Mouse (Mus musculus) kidney, postnatal 0 days (tissue): ENCODE results near the gene Hyou1. TPM values are rescaled to one million over a fixed set of nuclear protein-coding genes. Genes with fewer than 3 reads are reported as not detected.

ENCODE experiments used
- ATAC-seq: fragments of 200-750 bp; cut with Nextera tagmentation; replicated peaks from 2 replicates; pipeline ENCODE4 v1.8.0; 2017; ENCODE audit warnings: low read depth, moderate number of reproducible peaks, moderate TSS enrichment, moderate library complexity; ENCODE audit not compliant: low FRiP score
- DNase-seq: peaks from one replicate; pipeline ENCODE4 v3.0.0-alpha.2; 2016; ENCODE audit warnings: low spot score
- H3K27ac ChIP-seq: fragments of 300-500 bp; sonication (generic); 2 replicates; pipeline ENCODE4 v1.5.1; 2014; ENCODE audit warnings: mild to moderate bottlenecking
- H3K27me3 ChIP-seq: fragments of 300-500 bp; sonication (generic); 2 replicates; pipeline ENCODE4 v1.6.1; 2014; ENCODE audit warnings: low read length, mixed read lengths; ENCODE audit not compliant: insufficient read depth
- H3K36me3 ChIP-seq: fragments of 300-500 bp; sonication (generic); 2 replicates; pipeline ENCODE4 v1.6.1; 2014; ENCODE audit warnings: low read length, mixed read lengths; ENCODE audit not compliant: insufficient read depth
- H3K4me1 ChIP-seq: fragments of 300-500 bp; sonication (generic); replicated peaks from 2 replicates; pipeline ENCODE4 v1.6.1; 2014; ENCODE audit warnings: antibody characterized with exemption, low read length, mixed read lengths; ENCODE audit not compliant: insufficient read depth
- H3K4me2 ChIP-seq: fragments of 300-500 bp; sonication (generic); 2 replicates; pipeline ENCODE4 v1.6.1; 2014; ENCODE audit warnings: mild to moderate bottlenecking, low read length, moderate library complexity, mixed read lengths
- H3K4me3 ChIP-seq: fragments of 300-500 bp; sonication (generic); replicated peaks from 2 replicates; pipeline ENCODE4 v1.5.1; 2014; ENCODE audit warnings: low read depth, low read length
- H3K9ac ChIP-seq: fragments of 300-500 bp; sonication (generic); 2 replicates; pipeline ENCODE4 v1.6.1; 2014; ENCODE audit warnings: low read depth, low read length
- H3K9me3 ChIP-seq: fragments of 300-500 bp; sonication (generic); replicated peaks from 2 replicates; pipeline ENCODE4 v1.6.1; 2016; ENCODE audit warnings: low read length, inconsistent platforms, mixed read lengths
- CTCF ChIP-seq: IDR thresholded peaks from 2 replicates; pipeline ENCODE4 v1.5.1; 2016; ENCODE audit warnings: antibody characterized with exemption, low read depth, mild to moderate bottlenecking, moderate library complexity
- WGBS: fragments of 180-500 bp; shearing (Covaris S2); extraction: QIAGEN DNeasy Blood & Tissue Kit; methylation state at CpG from one replicate; pipeline ENCODE4 v1.1.7; 2014; 5-methylcytosine and 5-hydroxymethylcytosine counted together
- microRNA-seq: library from miRNA; unstranded; fragments of <30 nt; microRNA quantifications from one replicate; pipeline ENCODE4, GENCODE M21; 2016
- polyA plus RNA-seq: library from polyadenylated mRNA; unstranded; fragments of >200 nt; fragmentation: Nextera tagmentation; extraction: Ambion mirVana; gene quantifications from 2 replicates; pipeline ENCODE4 v1.2.1, GENCODE M21; 2015

Gene Hyou1
- polyA plus RNA-seq, 1 experiment from 2014 or later = 22.1 TPM

DNA sequence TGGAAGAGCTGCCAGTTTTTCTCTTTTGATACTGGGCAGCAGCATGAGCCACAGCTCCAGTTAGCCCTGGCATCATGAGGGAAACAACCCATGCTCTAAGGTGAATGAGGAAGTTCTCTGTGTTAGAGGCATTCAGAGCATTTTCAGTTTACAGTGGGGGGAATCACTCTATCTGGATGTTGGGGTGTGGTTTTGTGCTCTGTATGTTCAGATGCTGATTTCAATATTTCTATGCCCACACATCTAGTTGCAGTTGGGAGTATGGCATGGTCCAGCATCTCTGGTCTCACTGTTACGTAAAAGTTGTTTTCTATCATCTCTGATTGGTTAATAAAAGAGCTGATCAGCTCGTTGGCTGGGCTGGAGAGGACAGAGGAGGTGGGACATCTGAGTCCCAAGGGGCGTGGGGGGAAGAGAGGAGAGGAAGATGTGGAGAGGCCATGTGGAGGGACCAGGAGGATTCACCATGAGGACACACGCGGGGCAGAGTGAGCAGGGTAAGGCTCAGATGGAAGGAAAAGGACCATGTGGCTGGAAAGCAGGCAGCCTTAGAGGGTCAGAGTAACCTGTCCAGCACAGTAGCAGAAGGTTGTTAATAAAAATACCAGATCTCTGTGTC is 41.1 kb downstream of the Hyou1 start:
- H3K27ac ChIP-seq = no peak overlapping the region
- ATAC-seq (no peak), DNase-seq (no peak)
- TF ChIP-seq CTCF = no peak
- H3K9ac ChIP-seq = no peak overlapping the region
- 0 out of 2 replicates have a peak, but pooled peaks cover 3% of the 10 kb centered on the region for H3K4me1 ChIP-seq
- H3K4me3 ChIP-seq = no peak overlapping the region
- no peak overlapping the region for H3K4me2 ChIP-seq
- WGBS = 69% methylated on average over 5 of the region's 5 CpGs
- H3K9me3 ChIP-seq = no peaks in the 10 kb centered on the region
- H3K36me3 ChIP-seq = no peaks in the 10 kb centered on the region
- no peaks in the 10 kb centered on the region for H3K27me3 ChIP-seq

DNA sequence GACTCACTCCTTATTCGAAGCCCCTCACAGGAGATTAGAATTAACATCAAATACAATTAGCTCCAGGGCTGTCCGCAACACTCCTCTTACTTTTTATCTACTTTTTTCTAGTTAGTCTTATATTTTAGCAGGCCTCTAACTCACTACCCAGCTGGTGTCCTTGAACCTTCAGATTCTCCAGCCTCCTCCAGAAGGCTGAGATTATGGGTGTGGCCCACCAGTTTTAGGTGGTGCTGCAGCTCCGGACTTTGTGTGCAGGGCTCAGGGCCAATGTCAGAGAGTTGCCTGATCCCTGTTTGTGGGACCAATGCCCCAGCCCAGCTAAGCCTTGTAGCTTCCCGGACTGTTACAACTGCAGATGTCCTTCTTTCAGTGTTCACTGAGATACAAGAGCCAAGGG is 44.3 kb downstream of the Hyou1 start:
- no peak overlapping the region for H3K4me3 ChIP-seq
- H3K27ac ChIP-seq = no peak overlapping the region
- H3K9me3 ChIP-seq = no peaks in the 10 kb centered on the region
- no peaks in the 10 kb centered on the region for H3K36me3 ChIP-seq
- no peak overlapping the region for H3K9ac ChIP-seq
- DNase-seq (no peak), ATAC-seq (no peak)
- no peak overlapping the region for H3K4me2 ChIP-seq
- no peaks in the 10 kb centered on the region for H3K4me1 ChIP-seq
- 89% methylated on average over 4 of the region's 4 CpGs for WGBS
- H3K27me3 ChIP-seq = no peaks in the 10 kb centered on the region
- no peak for TF ChIP-seq CTCF

- ATAC-seq (no peak), DNase-seq (no peak)
- Histone ChIP-seq H3K4me1 (no peaks in the 10 kb centered on the region), H3K4me2 (no peak overlapping the region), H3K27ac (no peak overlapping the region), H3K9me3 (no peaks in the 10 kb centered on the region), H3K4me3 (no peak overlapping the region), H3K9ac (no peak overlapping the region), H3K36me3 (no peaks in the 10 kb centered on the region), H3K27me3 (no peaks in the 10 kb centered on the region)
- TF ChIP-seq CTCF = peak; percentile 21; the same call in 1 of the 2 replicates
- 38% methylated on average over 5 of the region's 5 CpGs for WGBS
These were observed 53.4 kb downstream of the Hyou1 start for GRCm38 (mm10) chr9:44432577-44433185.

DNA sequence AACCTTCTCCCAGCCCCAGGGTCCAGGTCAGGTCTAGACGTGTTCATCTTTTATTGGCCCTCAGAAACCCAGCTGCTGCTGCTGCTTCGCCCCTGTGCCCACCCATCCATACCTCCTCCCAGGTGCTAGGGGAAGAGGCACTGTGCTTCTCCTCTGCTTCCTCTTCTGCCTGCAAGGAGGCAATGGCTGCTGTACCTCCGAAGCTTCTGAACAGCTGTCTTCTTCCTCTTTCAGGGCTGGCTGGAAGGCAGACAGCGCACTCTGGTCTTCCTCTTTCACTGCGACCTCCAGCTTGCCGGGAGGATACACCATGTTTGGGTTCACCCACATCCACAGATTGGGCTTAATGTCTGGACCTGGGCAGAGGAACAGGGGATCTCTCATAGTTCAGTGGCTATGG is 56.5 kb downstream of the Hyou1 start:
- no peak overlapping the region for H3K27ac ChIP-seq
- no peaks in the 10 kb centered on the region for H3K36me3 ChIP-seq
- H3K4me3 ChIP-seq = no peak overlapping the region
- DNase-seq (no peak), ATAC-seq (no peak)
- WGBS = 75% methylated on average over 6 of the region's 6 CpGs
- H3K4me2 ChIP-seq = no peak overlapping the region
- no peaks in the 10 kb centered on the region for H3K27me3 ChIP-seq
- TF ChIP-seq CTCF = no peak
- H3K9ac ChIP-seq = no peak overlapping the region
- no peaks in the 10 kb centered on the region for H3K9me3 ChIP-seq
- H3K4me1 ChIP-seq = no peaks in the 10 kb centered on the region

DNA sequence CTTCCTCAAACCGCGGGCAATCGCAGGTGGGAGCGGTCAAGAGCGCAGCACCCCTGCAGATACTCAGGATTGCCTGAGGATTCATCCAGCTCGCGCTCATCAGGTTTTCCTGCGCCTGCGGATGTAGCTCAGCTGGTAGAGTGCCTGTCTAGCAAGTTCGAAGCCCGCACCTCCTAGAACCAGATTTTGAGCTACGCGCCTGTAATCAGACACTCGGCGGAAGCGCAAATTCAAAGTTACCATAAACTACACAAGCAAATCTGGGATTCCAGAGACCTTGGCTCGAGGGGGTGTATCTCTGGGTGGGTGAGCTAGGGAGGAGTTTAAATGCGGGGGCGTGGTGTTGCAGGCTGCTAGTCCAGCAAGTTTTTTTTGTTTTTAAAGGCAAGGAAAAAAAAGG is 61.7 kb downstream of the Hyou1 start, which contains the start of gene Foxr1:
Gene Foxr1, minus strand, starts transcription at position 176 of the 400 bp plus-strand sequence.
- Histone ChIP-seq H3K4me2 (no peak within 1 kb of the TSS), H3K27ac (no peak within 1 kb of the TSS), H3K4me1 (no peaks in the 10 kb centered on the region), H3K9ac (no peak within 1 kb of the TSS), H3K9me3 (no peaks in the 10 kb centered on the region), H3K4me3 (no peak within 1 kb of the TSS), H3K36me3 (no peaks in the 10 kb centered on the region), H3K27me3 (no peaks in the 10 kb centered on the region)
- DNase-seq = no peak
- 78% methylated on average over 19 of the region's 19 CpGs for WGBS
- TF ChIP-seq CTCF = no peak
- ATAC-seq = no peak

Small RNA genes lying within 50 kb of the gene (microRNA-seq; reads per million reads assigned to microRNA genes)
- gene Gm44335 = not detected
- 1.4 reads per million for gene Mir7085

Other genes with a start within 250 kb of the Hyou1 start
- 46.3 and 46.6 TPM in 2 replicates for gene Mcam, start 245.0 kb upstream of the Hyou1 start, polyA plus RNA-seq
- 9.9 and 10.4 TPM in 2 replicates for gene Cbl, start 145.4 kb upstream of the Hyou1 start, polyA plus RNA-seq
- gene Ccdc153, start 138.8 kb upstream of the Hyou1 start, polyA plus RNA-seq = not detected in 2 replicates
- gene Pdzd3, start 128.0 kb upstream of the Hyou1 start, polyA plus RNA-seq = 16.0 and 16.7 TPM in 2 replicates
- 6.8 and 7.2 TPM in 2 replicates for gene Nlrx1, start 110.9 kb upstream of the Hyou1 start, polyA plus RNA-seq
- gene Abcg4, start 90.9 kb upstream of the Hyou1 start, polyA plus RNA-seq = 1.0 and 1.6 TPM in 2 replicates
- 14.9 and 18.5 TPM in 2 replicates for gene Hinfp, start 73.8 kb upstream of the Hyou1 start, polyA plus RNA-seq
- gene C2cd2l, start 59.2 kb upstream of the Hyou1 start, polyA plus RNA-seq = 11.6 and 13.0 TPM in 2 replicates
- 32.2 and 33.6 TPM in 2 replicates for gene Dpagt1, start 53.5 kb upstream of the Hyou1 start, polyA plus RNA-seq
- gene H2afx, start 44.8 kb upstream of the Hyou1 start, polyA plus RNA-seq = 186 and 205 TPM in 2 replicates
- 88.2 and 95.8 TPM in 2 replicates for gene Hmbs, start 35.3 kb upstream of the Hyou1 start, polyA plus RNA-seq
- gene Vps11, start 17.8 kb upstream of the Hyou1 start, polyA plus RNA-seq = 30.3 and 31.1 TPM in 2 replicates
- 88.7 and 101 TPM in 2 replicates for gene Slc37a4, start 17.4 kb downstream of the Hyou1 start, polyA plus RNA-seq
- gene Rps25, start 27.6 kb downstream of the Hyou1 start, polyA plus RNA-seq = 2,620 and 2,934 TPM in 2 replicates
- gene Trappc4, start 28.1 kb downstream of the Hyou1 start, polyA plus RNA-seq = 130 and 135 TPM in 2 replicates
- gene Ccdc84, start 39.1 kb downstream of the Hyou1 start, polyA plus RNA-seq = 25.5 and 29.2 TPM in 2 replicates
- not detected in 2 replicates for gene Foxr1, start 61.6 kb downstream of the Hyou1 start, polyA plus RNA-seq
- 19.9 and 27.8 TPM in 2 replicates for gene Upk2, start 75.5 kb downstream of the Hyou1 start, polyA plus RNA-seq
- gene Bcl9l, start 103.3 kb downstream of the Hyou1 start, polyA plus RNA-seq = 8.7 and 9.1 TPM in 2 replicates
- gene Cxcr5, start 182.4 kb downstream of the Hyou1 start, polyA plus RNA-seq = 0.05 TPM in 1 of 2 replicates, not detected in the other
- gene Ddx6, start 225.4 kb downstream of the Hyou1 start, polyA plus RNA-seq = 13.8 and 14.9 TPM in 2 replicates